Mouse (Mus musculus) liver, embryonic 13.5 days (tissue): ENCODE results near the gene Pcna. TPM values are rescaled to one million over a fixed set of nuclear protein-coding genes. Genes with fewer than 3 reads are reported as not detected.
A peak's percentile ranks its signal among the peaks of the same experiment; 100 is the strongest.
"Not testable (repeated sequence)": the region's sequence is repeated elsewhere in the genome, so short reads cannot be mapped to it uniquely, and the experiment has no call there.

Source experiments
- ATAC-seq: fragments of 200-750 bp; cut with Nextera tagmentation; 2 replicates; pipeline ENCODE4 v1.8.0; 2017; ENCODE audit warnings: low read depth, mild to moderate bottlenecking, moderate number of reproducible peaks, moderate library complexity
- DNase-seq: peaks from one replicate; pipeline ENCODE4 v3.0.0; 2022
- H3K27ac ChIP-seq: fragments of 300-500 bp; sonication (generic); 2 replicates; pipeline ENCODE4 v1.5.1; 2015; ENCODE audit warnings: moderate library complexity, mild to moderate bottlenecking, inconsistent platforms
- H3K27me3 ChIP-seq: fragments of 300-500 bp; sonication (generic); 2 replicates; pipeline ENCODE4 v1.6.1; 2015; ENCODE audit warnings: mild to moderate bottlenecking, inconsistent platforms
- H3K36me3 ChIP-seq: fragments of 300-500 bp; sonication (generic); 2 replicates; pipeline ENCODE4 v1.6.1; 2015; ENCODE audit warnings: mild to moderate bottlenecking, inconsistent platforms
- H3K4me1 ChIP-seq: fragments of 300-500 bp; sonication (generic); replicated peaks from 2 replicates; pipeline ENCODE4 v1.6.1; 2015; ENCODE audit warnings: inconsistent platforms
- H3K4me2 ChIP-seq: fragments of 300-500 bp; sonication (generic); 2 replicates; pipeline ENCODE4 v1.6.1; 2015; ENCODE audit warnings: inconsistent platforms, mild to moderate bottlenecking, moderate library complexity
- H3K4me3 ChIP-seq: fragments of 300-500 bp; sonication (generic); replicated peaks from 2 replicates; pipeline ENCODE4 v1.5.1; 2015; ENCODE audit warnings: mild to moderate bottlenecking, inconsistent platforms
- H3K9ac ChIP-seq: fragments of 300-500 bp; sonication (generic); 2 replicates; pipeline ENCODE4 v1.6.1; 2015; ENCODE audit warnings: mild to moderate bottlenecking, inconsistent platforms
- H3K9me3 ChIP-seq: fragments of 300-500 bp; sonication (generic); replicated peaks from 2 replicates; pipeline ENCODE4 v1.6.1; 2016; ENCODE audit warnings: inconsistent platforms
- WGBS: fragments of 180-500 bp; shearing (Covaris S2); methylation state at CpG from one replicate; pipeline ENCODE4 v1.1.7; 2015; ENCODE audit not compliant: insufficient replicate concordance; 5-methylcytosine and 5-hydroxymethylcytosine counted together
- polyA plus RNA-seq: library from polyadenylated mRNA; unstranded; fragments of >200 nt; fragmentation: Nextera tagmentation; extraction: Ambion mirVana; gene quantifications from 2 replicates; pipeline ENCODE4 v1.2.1, GENCODE M21; 2015

Gene Pcna
- 369 and 404 TPM in 2 replicates for polyA plus RNA-seq

GRCm38 (mm10) chr2:132252542-132253528 lies at the start of gene Pcna:
Pcna (minus strand) TSS chr2:132253314.
- Histone ChIP-seq H3K27me3 (no peaks in the 10 kb centered on the region), H3K9ac (peak within 1 kb of the TSS; percentile 89), H3K27ac (peak within 1 kb of the TSS; percentile 88), H3K4me1 (peaks cover 46% of the 10 kb centered on the region), H3K4me2 (peak within 1 kb of the TSS; percentile 83), H3K36me3 (peaks cover 38% of the 10 kb centered on the region), H3K9me3 (no peaks in the 10 kb centered on the region), H3K4me3 (peak within 1 kb of the TSS; percentile 85)
- peak; percentile 97 for DNase-seq
- peak; percentile 97 for ATAC-seq
- WGBS = under 1% methylated on average over 79 of the region's 79 CpGs

GRCm38 (mm10) chr2:132301436-132301835 lies 48.3 kb upstream of the Pcna start:
- Histone ChIP-seq H3K4me3 (no peak overlapping the region), H3K4me1 (peaks cover 15% of the 10 kb centered on the region), H3K27ac (no peak overlapping the region), H3K27me3 (no peaks in the 10 kb centered on the region), H3K9me3 (no peaks in the 10 kb centered on the region), H3K4me2 (no peak overlapping the region), H3K36me3 (peaks cover 66% of the 10 kb centered on the region), H3K9ac (no peak overlapping the region)
- DNase-seq (no peak), ATAC-seq (no peak)
- WGBS = 84% methylated on average over 4 of the region's 4 CpGs

- Histone ChIP-seq H3K9me3 (no peaks in the 10 kb centered on the region), H3K4me2 (no peak overlapping the region), H3K9ac (no peak overlapping the region), H3K4me3 (no peak overlapping the region), H3K4me1 (peaks cover 3% of the 10 kb centered on the region; the same call in 1 of the 2 replicates), H3K36me3 (peaks cover 77% of the 10 kb centered on the region), H3K27me3 (no peaks in the 10 kb centered on the region), H3K27ac (no peak overlapping the region)
- DNase-seq = no peak
- WGBS = 93% methylated on average over 4 of the region's 4 CpGs
- ATAC-seq = no peak
Measured at GRCm38 (mm10) chr2:132298250-132298649, 45.1 kb upstream of the Pcna start.

GRCm38 (mm10) chr2:132293694-132294450 lies 40.8 kb upstream of the Pcna start:
- H3K27me3 ChIP-seq = no peaks in the 10 kb centered on the region
- 51% methylated on average over 10 of the region's 10 CpGs for WGBS
- no peak for ATAC-seq

GRCm38 (mm10) chr2:132292083-132292482 lies 39.0 kb upstream of the Pcna start:
- H3K9me3 ChIP-seq = no peaks in the 10 kb centered on the region
- H3K4me3 ChIP-seq = no peak overlapping the region
- H3K4me1 ChIP-seq = peaks cover 30% of the 10 kb centered on the region
- no peak overlapping the region for H3K27ac ChIP-seq
- no peak overlapping the region for H3K9ac ChIP-seq
- no peak for DNase-seq
- WGBS = 23% methylated on average over 4 of the region's 4 CpGs
- no peaks in the 10 kb centered on the region for H3K27me3 ChIP-seq
- H3K36me3 ChIP-seq = peaks cover 32% of the 10 kb centered on the region
- no peak for ATAC-seq
- no peak overlapping the region for H3K4me2 ChIP-seq

More at GRCm38 (mm10) chr2:132293694-132294450, 40.8 kb upstream of the Pcna start:
- no peak overlapping the region for H3K4me3 ChIP-seq
- no peak overlapping the region for H3K4me2 ChIP-seq
- H3K9me3 ChIP-seq = no peaks in the 10 kb centered on the region
- no peak overlapping the region for H3K9ac ChIP-seq
- H3K4me1 ChIP-seq = peaks cover 30% of the 10 kb centered on the region
- no peak for DNase-seq
- peaks cover 46% of the 10 kb centered on the region for H3K36me3 ChIP-seq
- no peak overlapping the region for H3K27ac ChIP-seq

- Histone ChIP-seq H3K36me3 (peaks cover 31% of the 10 kb centered on the region), H3K9me3 (no peaks in the 10 kb centered on the region), H3K4me2 (no peak overlapping the region), H3K4me1 (peaks cover 30% of the 10 kb centered on the region), H3K27me3 (no peaks in the 10 kb centered on the region), H3K4me3 (no peak overlapping the region), H3K9ac (no peak overlapping the region), H3K27ac (no peak overlapping the region)
- ATAC-seq (no peak), DNase-seq (no peak)
- 73% methylated on average over 3 of the region's 3 CpGs for WGBS
Measured at GRCm38 (mm10) chr2:132291265-132291664, 38.2 kb upstream of the Pcna start.

- Histone ChIP-seq H3K36me3 (peaks cover 26% of the 10 kb centered on the region), H3K4me2 (no peak overlapping the region), H3K9me3 (no peaks in the 10 kb centered on the region), H3K9ac (no peak overlapping the region), H3K27ac (no peak overlapping the region), H3K4me3 (no peak overlapping the region), H3K4me1 (peaks cover 30% of the 10 kb centered on the region), H3K27me3 (no peaks in the 10 kb centered on the region)
- ATAC-seq (no peak), DNase-seq (no peak)
- 70% methylated on average over 6 of the region's 6 CpGs for WGBS
Measured at GRCm38 (mm10) chr2:132290808-132291207, 37.7 kb upstream of the Pcna start.

GRCm38 (mm10) chr2:132289213-132289612 lies 36.1 kb upstream of the Pcna start:
- peaks cover 45% of the 10 kb centered on the region for H3K4me1 ChIP-seq
- not testable (repeated sequence) for H3K27ac ChIP-seq, DNase-seq, H3K4me3 ChIP-seq, H3K4me2 ChIP-seq, H3K27me3 ChIP-seq, ATAC-seq, H3K9ac ChIP-seq, H3K9me3 ChIP-seq
- 10% methylated on average over 5 of the region's 7 CpGs for WGBS
- peaks cover 14% of the 10 kb centered on the region for H3K36me3 ChIP-seq

- no peak overlapping the region for H3K9ac ChIP-seq
- H3K4me2 ChIP-seq = no peak overlapping the region
- H3K4me1 ChIP-seq = peaks cover 52% of the 10 kb centered on the region
- H3K27ac ChIP-seq = no peak overlapping the region
- H3K9me3 ChIP-seq = no peaks in the 10 kb centered on the region
- ATAC-seq (no peak), DNase-seq (no peak)
- no peak overlapping the region for H3K4me3 ChIP-seq
- 74% methylated on average over 9 of the region's 9 CpGs for WGBS
- no peaks in the 10 kb centered on the region for H3K27me3 ChIP-seq
- 0 out of 2 replicates have a peak, but pooled peaks cover 3% of the 10 kb centered on the region for H3K36me3 ChIP-seq
Measured at GRCm38 (mm10) chr2:132286376-132287076, 33.4 kb upstream of the Pcna start.

GRCm38 (mm10) chr2:132285722-132286121 lies 32.6 kb upstream of the Pcna start:
- H3K9me3 ChIP-seq, ATAC-seq, H3K27ac ChIP-seq, H3K9ac ChIP-seq, H3K4me3 ChIP-seq, H3K36me3 ChIP-seq, H3K4me2 ChIP-seq, DNase-seq, H3K27me3 ChIP-seq: not testable (repeated sequence)
- peaks cover 48% of the 10 kb centered on the region for H3K4me1 ChIP-seq
- 50% methylated on average over 5 of the region's 5 CpGs for WGBS
